Mouse (Mus musculus) adrenal gland, postnatal 4 days (tissue): ENCODE data around the gene Ube2d3. TPM values are rescaled to one million over a fixed set of nuclear protein-coding genes. Genes with fewer than 3 reads are reported as not detected.
A peak's percentile ranks its signal among the peaks of the same experiment; 100 is the strongest.

Experiments
- DNase-seq, 2 experiments: peaks; one replicate each; pipeline ENCODE4 v3.0.0; 2021 to 2022; ENCODE audit warnings: low spot score in 2 of 2, mixed read lengths in 2 of 2
- long read RNA-seq, 2 experiments: library from polyadenylated mRNA; stranded (forward); transcript quantifications; one replicate each; pipeline ENCODE4 v2.0.0; 2021
- total RNA-seq, 2 experiments: library from RNA; stranded (reverse); gene quantifications; 2 replicates each; pipeline ENCODE4 v1.2.3; 2021

Gene Ube2d3
- total RNA-seq, result 100 to 1,000 TPM; 363 to 371 TPM
- long read RNA-seq, experiment 1, transcript Ube2d3-212 (8 exons, 3,833 nt), result major isoform, 164 of 288 reads
- long read RNA-seq, experiment 1, transcript Ube2d3-216 (8 exons, 738 nt), result minor isoform, 5 of 288 reads
- long read RNA-seq, experiment 1, transcript Ube2d3-210 (7 exons, 2,515 nt), result minor isoform, 32 of 288 reads
- long read RNA-seq, experiment 1, transcript Ube2d3-202 (8 exons, 2,504 nt), result minor isoform, 50 of 288 reads
- long read RNA-seq, experiment 1, partial matches to known transcripts, result 16 of 288 reads
- long read RNA-seq, experiment 1, other reads (novel, unspliced or antisense), result 15 of 288 reads
- long read RNA-seq, experiment 2, transcript Ube2d3-210 (7 exons, 2,515 nt), result minor isoform, 38 of 277 reads
- long read RNA-seq, experiment 2, transcript Ube2d3-212 (8 exons, 3,833 nt), result major isoform, 147 of 277 reads
- long read RNA-seq, experiment 2, transcript Ube2d3-201 (8 exons, 1,512 nt), result minor isoform, 8 of 277 reads
- long read RNA-seq, experiment 2, transcript Ube2d3-202 (8 exons, 2,504 nt), result minor isoform, 43 of 277 reads
- long read RNA-seq, experiment 2, partial matches to known transcripts, result 17 of 277 reads
- long read RNA-seq, experiment 2, other reads (novel, unspliced or antisense), result 22 of 277 reads

- peak; percentile 92 to 98 for DNase-seq
Measured at GRCm38 (mm10) chr3:135437758-135438495, at the start of gene Ube2d3. Gene Ube2d3, plus strand, starts transcription at chr3:135438149.

DNA sequence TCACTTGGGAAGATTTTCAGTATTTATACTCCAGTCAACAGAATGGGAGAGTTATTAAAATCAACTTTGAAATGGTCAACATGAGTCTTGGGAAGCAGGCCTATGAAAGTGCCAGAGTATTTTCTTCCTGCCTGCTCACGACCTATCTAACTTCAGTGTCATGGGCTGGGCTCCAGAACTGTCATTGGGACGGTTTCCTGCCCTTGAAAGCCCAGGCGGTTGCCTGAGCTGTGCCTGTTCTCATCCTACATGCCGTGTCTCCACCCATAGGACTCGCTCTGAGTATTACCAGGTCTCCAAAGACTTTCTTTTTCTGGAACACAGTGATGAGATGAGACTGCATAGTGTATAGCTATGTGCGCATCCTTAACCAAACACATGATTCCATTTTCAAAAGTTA, 44.8 kb upstream of the Ube2d3 start:
- no peak for DNase-seq

DNA sequence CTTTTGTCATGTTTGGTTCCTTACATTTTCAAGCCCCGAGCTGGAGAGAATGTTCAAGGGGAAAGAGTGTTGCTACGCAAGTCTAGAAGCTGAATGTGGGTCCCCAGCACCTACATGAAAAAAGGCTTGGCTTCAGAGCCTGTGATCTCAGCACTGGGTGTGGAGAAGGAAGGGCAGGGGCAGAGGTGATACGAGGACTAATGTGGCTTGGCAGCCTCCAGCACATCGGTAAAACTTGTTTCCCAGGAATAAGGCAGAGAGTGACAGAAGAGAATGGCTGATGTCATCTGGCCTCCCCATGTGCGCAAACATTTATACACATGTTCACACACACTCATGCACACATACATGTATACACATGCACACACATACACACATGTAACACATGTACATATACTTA, 42.9 kb upstream of the Ube2d3 start:
- DNase-seq, result no peak

DNA sequence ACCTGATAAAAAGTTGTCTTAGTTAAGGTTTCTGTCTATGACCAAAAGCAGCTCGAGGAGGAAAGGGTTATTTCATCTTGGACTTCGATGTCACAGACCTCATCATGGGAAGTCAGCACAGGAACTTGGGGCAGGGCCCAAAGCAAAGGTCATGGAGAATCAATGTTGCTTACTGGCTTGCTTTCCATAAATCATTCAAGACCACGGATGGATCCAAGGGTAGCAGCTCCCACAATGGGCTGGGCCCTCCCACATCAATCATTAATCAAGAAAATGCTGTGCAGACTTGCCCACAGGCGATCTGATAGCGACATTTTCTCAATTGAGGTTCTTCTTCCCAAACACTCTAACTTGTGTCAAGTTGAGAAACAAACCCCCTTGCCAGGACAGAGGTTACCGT, 41.9 kb upstream of the Ube2d3 start:
- DNase-seq, result no peak

- no peak for DNase-seq
Measured at GRCm38 (mm10) chr3:135397112-135397511, 40.8 kb upstream of the Ube2d3 start.

DNA sequence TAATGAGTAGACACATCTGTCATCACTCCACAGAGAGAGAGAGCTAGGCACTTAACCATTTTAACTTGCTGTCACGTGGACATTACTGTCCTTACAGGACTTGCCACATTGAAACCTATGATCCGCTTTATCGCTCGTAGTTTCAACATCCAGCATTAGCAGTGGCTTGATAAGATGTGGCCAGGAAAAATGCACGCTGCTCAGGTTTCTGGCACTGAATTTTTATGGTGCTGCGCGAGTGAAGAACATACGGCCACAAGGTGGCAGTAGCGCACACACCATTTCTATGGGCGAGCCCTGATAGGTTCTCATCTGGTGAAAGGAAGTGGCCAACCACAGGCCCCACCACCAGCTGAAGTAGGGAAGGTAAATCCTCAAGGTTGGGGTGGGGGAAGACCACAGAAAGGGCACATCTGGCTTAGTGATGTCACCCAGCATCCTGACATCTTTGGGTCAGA, 35.7 kb upstream of the Ube2d3 start:
- DNase-seq, result peak; percentile 69 to 72

DNA sequence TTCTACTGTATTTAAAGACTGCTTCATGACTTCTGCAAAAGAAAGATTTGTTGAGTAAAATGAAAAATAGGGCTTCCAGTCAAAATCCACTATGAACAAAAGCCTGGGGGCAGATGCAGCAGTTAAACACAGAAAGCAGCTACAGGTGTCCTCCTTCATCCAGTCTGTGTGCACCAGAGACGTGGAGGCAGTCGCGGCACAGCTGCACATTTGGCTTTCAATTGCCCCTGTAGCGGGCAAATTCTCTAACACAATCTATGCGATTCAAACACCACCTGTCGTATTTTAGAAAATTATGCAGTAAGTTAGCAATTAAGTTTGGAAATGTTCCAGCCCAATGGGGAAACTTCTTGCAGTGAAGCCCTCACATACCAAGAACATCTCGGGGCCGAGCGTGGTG, 34.7 kb upstream of the Ube2d3 start:
- no peak for DNase-seq

DNA sequence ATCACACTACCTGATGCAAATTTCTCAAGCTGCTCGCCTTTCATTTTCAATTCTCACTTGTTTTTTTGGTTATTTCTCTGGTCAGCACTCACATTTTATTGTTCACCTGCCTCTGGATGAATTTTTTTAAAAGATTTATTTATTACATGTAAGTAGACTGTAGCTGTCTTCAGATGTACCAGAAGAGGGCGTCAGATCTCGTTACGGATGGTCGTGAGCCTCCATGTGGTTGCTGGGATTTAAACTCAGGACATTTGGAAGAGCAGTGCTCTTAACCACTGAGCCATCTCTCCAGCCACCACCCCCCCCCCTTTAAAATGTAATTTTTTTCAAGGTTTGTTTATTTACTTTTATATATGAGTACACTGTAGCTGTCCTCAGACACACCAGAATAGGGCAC, 34.1 kb upstream of the Ube2d3 start:
- no peak for DNase-seq

DNA sequence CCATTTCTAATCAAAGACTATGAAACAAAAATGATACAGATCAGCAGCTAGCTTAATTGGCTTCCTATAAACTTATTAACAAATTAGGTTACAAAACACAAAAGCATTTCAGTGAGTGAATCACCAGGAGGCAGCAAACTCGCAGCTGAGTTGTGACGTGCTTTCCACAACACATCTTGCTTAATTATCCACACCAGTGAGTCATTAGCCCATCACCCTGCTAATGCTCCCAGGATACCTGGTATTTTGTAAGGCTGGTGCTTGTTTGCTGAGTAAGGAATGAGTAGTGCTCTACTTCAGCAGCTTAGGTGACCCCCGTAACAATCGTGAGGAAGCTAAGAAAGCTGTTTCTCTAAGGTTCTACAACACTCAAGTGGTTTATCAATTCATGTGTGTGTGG, 33.4 kb upstream of the Ube2d3 start:
- DNase-seq, result no peak

- DNase-seq, result no peak
Measured at GRCm38 (mm10) chr3:135407351-135407750, 30.6 kb upstream of the Ube2d3 start.

DNA sequence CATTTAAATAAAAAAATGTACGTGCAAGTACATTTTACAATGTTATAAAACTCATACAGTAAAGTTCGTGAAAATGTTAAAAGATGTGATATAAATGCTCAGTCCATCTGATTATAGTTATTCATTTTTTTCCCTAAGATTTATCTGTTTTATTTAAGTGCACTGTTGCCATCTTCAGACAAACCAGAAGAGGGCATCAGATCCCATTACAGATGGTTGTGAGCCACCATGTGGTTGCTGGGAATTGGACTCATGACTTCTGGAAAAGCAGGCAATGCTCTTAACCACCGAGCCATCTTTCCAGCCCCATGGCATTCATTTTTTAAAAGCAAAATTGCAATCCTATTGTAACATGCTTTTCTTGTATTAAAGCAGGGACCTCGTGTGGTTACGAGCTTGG, 28.7 kb upstream of the Ube2d3 start:
- no peak for DNase-seq

DNA sequence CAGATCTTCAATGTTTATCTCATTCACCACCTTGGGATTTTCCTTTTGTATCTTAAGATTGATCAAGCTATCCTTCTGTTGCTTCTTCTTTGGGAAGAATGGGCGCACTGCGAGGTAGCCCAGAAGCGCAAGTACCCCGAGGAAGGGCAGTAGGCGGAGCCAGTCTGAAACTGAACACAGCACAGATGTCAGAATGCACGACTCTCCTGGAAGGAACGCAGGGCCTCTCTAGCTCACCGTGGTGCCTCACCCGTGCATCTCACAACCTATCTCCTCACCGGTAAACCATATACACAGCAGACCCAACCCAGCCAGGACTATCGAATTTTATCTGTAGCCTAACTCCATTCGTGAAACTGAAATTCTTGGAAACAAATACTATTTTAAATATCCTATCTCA, 26.9 kb upstream of the Ube2d3 start:
- DNase-seq, result no peak

DNA sequence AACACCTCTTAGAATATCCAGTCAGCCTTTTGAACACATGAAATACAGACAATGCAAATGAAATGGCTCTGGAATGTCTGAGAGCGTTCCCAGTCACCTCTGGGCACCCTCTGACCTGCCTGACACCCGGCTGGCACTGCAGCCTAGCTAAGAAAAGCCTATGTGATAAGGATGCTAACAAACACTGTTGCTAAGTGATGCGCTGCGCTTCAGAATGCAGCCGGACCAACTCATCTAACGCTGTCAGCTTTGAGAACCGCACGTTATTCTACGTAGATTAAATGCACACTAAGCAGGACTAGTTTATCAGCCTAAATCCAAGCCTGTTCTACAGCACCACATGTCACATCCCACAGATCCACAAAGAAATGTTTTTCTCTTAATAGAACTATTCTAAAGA, 26.1 kb upstream of the Ube2d3 start:
- no peak for DNase-seq

GRCm38 (mm10) chr3:135417245-135417644, 20.7 kb upstream of the Ube2d3 start:
- DNase-seq, result no peak

GRCm38 (mm10) chr3:135417799-135418198, 20.1 kb upstream of the Ube2d3 start:
- DNase-seq, result no peak

DNA sequence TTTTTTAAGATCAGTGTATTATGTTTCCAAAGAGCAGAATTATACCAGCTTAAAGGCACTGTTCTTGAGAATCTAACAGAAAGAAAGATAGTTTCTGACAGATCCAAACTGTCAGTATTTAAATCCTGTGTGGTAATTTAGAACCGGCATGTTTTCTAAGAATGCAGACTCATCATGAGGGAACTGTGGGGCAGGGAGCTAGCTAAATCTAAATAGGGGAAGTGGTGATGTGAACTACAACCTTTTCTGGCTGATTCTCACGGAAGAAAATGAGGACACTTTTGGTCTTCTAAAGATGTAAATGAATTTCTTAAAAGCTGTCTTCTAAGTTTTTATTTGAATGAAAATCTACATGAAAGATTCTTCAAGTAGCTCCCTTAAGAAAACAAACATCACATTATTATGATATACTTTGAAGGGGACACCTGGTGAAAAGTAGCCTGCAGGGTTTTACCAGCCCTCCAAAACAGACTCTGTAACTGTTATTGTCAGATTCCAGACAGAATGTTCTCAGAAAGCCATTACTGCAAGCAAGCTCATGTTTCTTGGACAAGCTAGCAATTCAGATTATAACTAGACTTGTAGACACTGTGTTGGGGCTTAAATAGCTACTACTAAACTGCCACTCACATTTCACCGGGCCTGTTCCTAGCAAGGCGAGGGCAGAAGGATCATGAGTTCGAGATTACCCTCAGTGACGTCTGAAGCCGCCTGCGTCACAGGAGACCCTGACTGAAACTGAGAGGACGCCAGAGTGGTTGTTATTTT, 17.2 kb upstream of the Ube2d3 start:
- no peak for DNase-seq

DNA sequence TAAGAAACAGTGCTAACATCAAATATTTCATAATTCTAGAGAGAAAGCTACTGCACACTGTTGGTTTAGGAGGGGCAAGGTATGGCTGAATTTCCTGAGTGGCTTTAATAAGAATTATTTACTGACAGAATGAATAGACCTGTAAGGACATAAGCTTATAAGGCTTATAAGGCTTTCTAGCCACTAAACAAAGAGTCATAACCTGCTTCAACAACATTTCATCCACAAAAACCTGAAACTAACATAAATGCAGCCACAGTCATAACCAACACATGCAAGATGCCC, 16.7 kb upstream of the Ube2d3 start:
- DNase-seq, result no peak

GRCm38 (mm10) chr3:135422232-135422855, 15.6 kb upstream of the Ube2d3 start:
- no peak for DNase-seq

GRCm38 (mm10) chr3:135422856-135423607, 14.9 kb upstream of the Ube2d3 start:
- DNase-seq, result peak; percentile 71 to 75

GRCm38 (mm10) chr3:135423608-135424212, 14.2 kb upstream of the Ube2d3 start, which contains the start of gene Cisd2:
Gene Cisd2, minus strand, starts transcription at chr3:135423925.
- DNase-seq, result no peak
